Mouse (Mus musculus): Measurements from ENCODE around the gene Rmi1. TPM values are rescaled to one million over a fixed set of nuclear protein-coding genes. Genes with fewer than 3 reads are reported as not detected.

Gene Rmi1
- polyA plus RNA-seq, 1 experiment from 2014 or later: 13.2 TPM

- 59% methylated on average over 6 of the region's 6 CpGs for WGBS
- Histone ChIP-seq H3K9ac (ENCODE audit: low read depth, low read length) (no peak overlapping the region), H3K9me3 (ENCODE audit: control insufficient read depth) (no peaks in the 10 kb centered on the region), H3K4me2 (replicated peaks; ENCODE audit: low read depth) (no peak overlapping the region), H3K4me1 (replicated peaks; ENCODE audit: control insufficient read depth, insufficient read depth, low read length) (no peaks in the 10 kb centered on the region), H3K36me3 (ENCODE audit: control insufficient read depth, insufficient read depth) (peaks cover 9% of the 10 kb centered on the region; the same call in 1 of the 2 replicates), H3K4me3 (ENCODE audit: low read depth, low read length) (no peak overlapping the region), H3K27me3 (replicated peaks; ENCODE audit: control insufficient read depth, insufficient read depth, low read length) (no peaks in the 10 kb centered on the region), H3K27ac (ENCODE audit: low read depth, low read length) (no peak overlapping the region)
- TF ChIP-seq CTCF (IDR thresholded peaks at IDR 0.05; ENCODE audit: low read depth): no peak
- ATAC-seq: no peak
Measured at GRCm38 (mm10) chr13:58415374-58415773, 13.3 kb downstream of the Rmi1 start.

DNA sequence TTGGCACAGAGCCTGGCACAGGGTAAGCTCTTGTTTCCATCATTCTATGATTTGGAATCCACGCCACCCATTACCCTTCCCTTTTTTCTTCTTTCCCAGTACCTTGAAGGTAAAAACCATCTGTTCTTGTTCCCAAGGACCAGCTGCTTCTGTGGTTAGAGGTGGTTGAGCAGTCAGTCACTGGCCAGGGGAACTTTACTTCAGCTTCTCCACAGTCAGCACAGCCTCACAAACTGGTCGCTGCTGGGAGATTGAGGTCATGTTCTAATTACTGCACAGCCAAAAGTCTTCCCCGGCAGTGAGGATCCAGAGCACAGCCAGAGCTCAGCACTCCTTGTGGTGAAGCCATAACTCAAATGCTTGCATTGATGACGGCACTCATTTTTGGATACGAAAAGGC is 13.8 kb downstream of the Rmi1 start:
- Histone ChIP-seq H3K4me1 (replicated peaks; ENCODE audit: control insufficient read depth, insufficient read depth, low read length) (no peaks in the 10 kb centered on the region), H3K27me3 (replicated peaks; ENCODE audit: control insufficient read depth, insufficient read depth, low read length) (no peaks in the 10 kb centered on the region), H3K9me3 (ENCODE audit: control insufficient read depth) (no peaks in the 10 kb centered on the region), H3K36me3 (ENCODE audit: control insufficient read depth, insufficient read depth) (peaks cover 5% of the 10 kb centered on the region; the same call in 1 of the 2 replicates), H3K27ac (ENCODE audit: low read depth, low read length) (no peak overlapping the region), H3K9ac (ENCODE audit: low read depth, low read length) (no peak overlapping the region), H3K4me2 (replicated peaks; ENCODE audit: low read depth) (no peak overlapping the region), H3K4me3 (ENCODE audit: low read depth, low read length) (no peak overlapping the region)
- WGBS: 81% methylated on average over 5 of the region's 5 CpGs
- ATAC-seq: no peak
- no peak for TF ChIP-seq CTCF (IDR thresholded peaks at IDR 0.05; ENCODE audit: low read depth)

DNA sequence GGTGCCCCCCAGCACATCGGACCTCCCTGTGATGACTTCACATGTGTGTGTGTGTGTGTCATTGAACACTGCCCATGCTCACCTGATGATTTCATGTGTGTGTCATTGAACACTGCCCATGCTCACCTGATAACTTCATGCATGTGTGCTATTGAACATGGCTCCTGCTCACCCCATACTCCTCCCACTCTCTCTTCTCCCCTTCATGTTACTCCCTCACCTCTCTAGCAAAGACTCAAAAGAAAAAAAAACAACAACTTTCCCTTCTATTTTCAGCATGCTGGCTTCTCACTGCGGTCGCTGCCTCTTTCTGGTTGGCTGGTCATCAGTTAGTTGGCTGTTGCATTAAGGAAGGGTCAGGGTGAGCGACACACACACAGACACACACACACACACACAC is 16.6 kb downstream of the Rmi1 start:
- Histone ChIP-seq H3K9me3 (ENCODE audit: control insufficient read depth) (no peaks in the 10 kb centered on the region), H3K36me3 (ENCODE audit: control insufficient read depth, insufficient read depth) (no peaks in the 10 kb centered on the region), H3K4me3 (ENCODE audit: low read depth, low read length) (no peak overlapping the region), H3K27me3 (replicated peaks; ENCODE audit: control insufficient read depth, insufficient read depth, low read length) (no peaks in the 10 kb centered on the region), H3K9ac (ENCODE audit: low read depth, low read length) (no peak overlapping the region), H3K4me1 (replicated peaks; ENCODE audit: control insufficient read depth, insufficient read depth, low read length) (no peaks in the 10 kb centered on the region), H3K27ac (ENCODE audit: low read depth, low read length) (no peak overlapping the region), H3K4me2 (replicated peaks; ENCODE audit: low read depth) (no peak overlapping the region)
- 82% methylated on average over 4 of the region's 4 CpGs for WGBS
- no peak for TF ChIP-seq CTCF (IDR thresholded peaks at IDR 0.05; ENCODE audit: low read depth)
- ATAC-seq: no peak

DNA sequence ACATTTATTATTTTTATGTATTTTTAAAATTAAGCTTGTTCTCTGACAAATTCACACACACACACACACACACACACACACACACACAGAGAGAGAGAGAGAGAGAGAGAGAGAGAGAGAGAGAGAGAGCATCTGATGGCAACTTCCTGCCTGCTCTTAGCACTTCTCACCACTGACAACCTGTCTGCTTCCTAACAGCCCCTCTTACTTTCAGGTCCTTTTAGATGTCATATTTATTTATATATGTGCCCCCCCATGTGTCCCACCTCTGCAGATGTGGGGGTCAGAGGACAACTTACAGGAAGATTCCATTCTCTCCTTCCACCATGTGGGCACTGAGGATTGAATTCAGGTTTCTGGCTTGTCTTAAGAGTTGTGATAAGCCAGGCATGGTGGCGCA is 17.2 kb downstream of the Rmi1 start:
- no peak for ATAC-seq
- 97% methylated on average over 1 of the region's 1 CpGs for WGBS

GRCm38 (mm10) chr13:58421026-58421425 is 19.0 kb downstream of the Rmi1 start:
- no peaks in the 10 kb centered on the region for H3K9me3 ChIP-seq (ENCODE audit: control insufficient read depth)
- no peak for TF ChIP-seq CTCF (IDR thresholded peaks at IDR 0.05; ENCODE audit: low read depth)
- no peak overlapping the region for H3K4me2 ChIP-seq (replicated peaks; ENCODE audit: low read depth)
- no peak overlapping the region for H3K4me3 ChIP-seq (ENCODE audit: low read depth, low read length)
- 85% methylated on average over 4 of the region's 4 CpGs for WGBS
- H3K9ac ChIP-seq (ENCODE audit: low read depth, low read length): no peak overlapping the region
- no peak overlapping the region for H3K27ac ChIP-seq (ENCODE audit: low read depth, low read length)
- no peaks in the 10 kb centered on the region for H3K36me3 ChIP-seq (ENCODE audit: control insufficient read depth, insufficient read depth)
- H3K27me3 ChIP-seq (replicated peaks; ENCODE audit: control insufficient read depth, insufficient read depth, low read length): no peaks in the 10 kb centered on the region
- no peak for ATAC-seq
- no peaks in the 10 kb centered on the region for H3K4me1 ChIP-seq (replicated peaks; ENCODE audit: control insufficient read depth, insufficient read depth, low read length)

More for the DNA sequence above, 17.2 kb downstream of the Rmi1 start:
- Histone ChIP-seq H3K27me3 (replicated peaks; ENCODE audit: control insufficient read depth, insufficient read depth, low read length) (no peaks in the 10 kb centered on the region), H3K27ac (ENCODE audit: low read depth, low read length) (no peak overlapping the region), H3K9ac (ENCODE audit: low read depth, low read length) (no peak overlapping the region), H3K4me3 (ENCODE audit: low read depth, low read length) (no peak overlapping the region), H3K9me3 (ENCODE audit: control insufficient read depth) (no peaks in the 10 kb centered on the region), H3K4me1 (replicated peaks; ENCODE audit: control insufficient read depth, insufficient read depth, low read length) (no peaks in the 10 kb centered on the region), H3K36me3 (ENCODE audit: control insufficient read depth, insufficient read depth) (no peaks in the 10 kb centered on the region), H3K4me2 (replicated peaks; ENCODE audit: low read depth) (no peak overlapping the region)
- no peak for TF ChIP-seq CTCF (IDR thresholded peaks at IDR 0.05; ENCODE audit: low read depth)

DNA sequence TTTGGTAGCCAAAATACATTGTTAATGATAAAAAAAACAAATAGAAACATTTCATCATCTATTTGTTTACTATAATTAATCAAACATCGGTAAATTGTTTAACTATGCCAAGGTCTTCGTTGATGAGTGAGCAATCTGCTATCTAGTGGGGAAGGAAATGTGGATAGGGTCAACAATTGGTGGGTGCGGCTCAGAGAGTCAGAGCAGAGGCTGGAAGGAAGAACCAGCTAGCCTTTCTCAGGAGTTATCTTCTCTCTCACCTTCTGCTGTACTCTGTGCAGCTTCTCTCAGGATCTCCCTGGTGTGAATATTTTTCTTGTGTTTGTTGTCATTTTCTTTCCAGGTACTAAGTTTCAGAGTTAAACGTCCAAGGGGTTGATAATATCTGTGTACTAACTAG is 20.2 kb downstream of the Rmi1 start:
- Histone ChIP-seq H3K27ac (ENCODE audit: low read depth, low read length) (no peak overlapping the region), H3K4me3 (ENCODE audit: low read depth, low read length) (no peak overlapping the region), H3K9ac (ENCODE audit: low read depth, low read length) (no peak overlapping the region), H3K4me2 (replicated peaks; ENCODE audit: low read depth) (no peak overlapping the region), H3K27me3 (replicated peaks; ENCODE audit: control insufficient read depth, insufficient read depth, low read length) (no peaks in the 10 kb centered on the region), H3K4me1 (replicated peaks; ENCODE audit: control insufficient read depth, insufficient read depth, low read length) (no peaks in the 10 kb centered on the region), H3K36me3 (ENCODE audit: control insufficient read depth, insufficient read depth) (no peaks in the 10 kb centered on the region), H3K9me3 (ENCODE audit: control insufficient read depth) (no peaks in the 10 kb centered on the region)
- 52% methylated on average over 4 of the region's 4 CpGs for WGBS
- no peak for ATAC-seq
- no peak for TF ChIP-seq CTCF (IDR thresholded peaks at IDR 0.05; ENCODE audit: low read depth)

- Histone ChIP-seq H3K9me3 (ENCODE audit: control insufficient read depth) (no peaks in the 10 kb centered on the region), H3K27ac (ENCODE audit: low read depth, low read length) (no peak overlapping the region), H3K4me1 (replicated peaks; ENCODE audit: control insufficient read depth, insufficient read depth, low read length) (no peaks in the 10 kb centered on the region), H3K4me3 (ENCODE audit: low read depth, low read length) (no peak overlapping the region), H3K36me3 (ENCODE audit: control insufficient read depth, insufficient read depth) (no peaks in the 10 kb centered on the region), H3K4me2 (replicated peaks; ENCODE audit: low read depth) (no peak overlapping the region), H3K9ac (ENCODE audit: low read depth, low read length) (no peak overlapping the region), H3K27me3 (replicated peaks; ENCODE audit: control insufficient read depth, insufficient read depth, low read length) (no peaks in the 10 kb centered on the region)
- no peak for ATAC-seq
- TF ChIP-seq CTCF (IDR thresholded peaks at IDR 0.05; ENCODE audit: low read depth): no peak
- 32% methylated on average over 10 of the region's 10 CpGs for WGBS
Measured at GRCm38 (mm10) chr13:58423061-58423660, 21.1 kb downstream of the Rmi1 start.

Data from intestine, postnatal 0 days (tissue).